ENCODE assay signal across 3 mouse cellular contexts in genomic region chr19:34206128-34206527, GRCm38 (mm10).
TF ChIP-seq lines count a peak whose summit lies in the region.

No protein-coding gene starts in this region.

TF ChIP-seq in CH12.LX, 34 proteins besides CTCF, POLR2A, EP300 and RAD21:
- TF ChIP-seq ZNF384 (IDR thresholded peaks at IDR 0.05; ENCODE audit: low read depth, low read length) = peak; percentile 65

TF ChIP-seq in ES-E14, 5 proteins besides CTCF, POLR2A, EP300 and RAD21:
- TF ChIP-seq ZNF384 (IDR thresholded peaks at IDR 0.05; ENCODE audit: low read depth, low read length) = peak; percentile 59; the same call in 1 of the 2 replicates

TF ChIP-seq in MEL, 35 proteins besides CTCF, POLR2A, EP300 and RAD21:
- TF ChIP-seq ZNF384 (IDR thresholded peaks at IDR 0.05; ENCODE audit: low read depth, low read length) = peak; percentile 69
